Mouse (Mus musculus): Measurements from ENCODE around the gene Cdk19. TPM values are rescaled to one million over a fixed set of nuclear protein-coding genes. Genes with fewer than 3 reads are reported as not detected.

The Cdk19 gene
- total and polyA plus RNA-seq, 3 experiments = 2.8 to 8.2 TPM; not detected in 1

DNA sequence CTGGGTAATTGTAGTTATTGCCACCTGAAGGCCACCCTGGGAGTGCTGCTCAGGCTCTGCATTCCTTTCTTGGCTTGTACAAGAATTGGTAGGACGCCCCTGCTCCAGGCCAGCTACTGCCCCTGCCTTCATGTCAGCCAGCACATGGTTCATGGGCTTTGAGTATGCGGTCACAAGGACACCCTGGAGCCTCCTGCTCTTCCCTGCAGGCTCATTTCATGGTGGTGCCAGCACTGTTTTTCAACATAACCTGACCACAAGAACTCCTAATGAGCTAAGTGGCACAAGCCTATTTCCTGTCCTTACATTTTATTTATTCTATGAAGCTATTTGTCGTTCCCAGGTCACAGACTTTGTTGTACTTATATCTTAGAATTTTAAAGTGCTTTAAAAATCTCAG lies 107.9 kb downstream of the Cdk19 start:
- TF ChIP-seq MAZ (IDR thresholded peaks at IDR 0.05; ENCODE audit: low read depth, low read length) (no peak), CHD2 (IDR thresholded peaks at IDR 0.05; ENCODE audit: low read length) (no peak), POLR2A (IDR thresholded peaks at IDR 0.05; ENCODE audit: control insufficient read depth in 1 of 2, insufficient read depth in 1 of 2, low read depth in 1 of 2, low read length in 2 of 2, poor library complexity in 1 of 2) (no peak), CTCF (IDR thresholded peaks at IDR 0.05 in 2 of 3, conservative IDR thresholded peaks at IDR 0.05 in 1 of 3; ENCODE audit: control insufficient read depth in 1 of 3, insufficient read depth in 1 of 3, low read depth in 2 of 3, low read length in 3 of 3, poor library complexity in 1 of 3, severe bottlenecking in 1 of 3) (no peak)
- Histone ChIP-seq H3K36me3 (ENCODE audit: control insufficient read depth in 1 of 2, insufficient read depth in 2 of 2, low read length in 2 of 2) (peaks cover 0 to 2% of the 10 kb centered on the region in 2 experiments; a peak in 1 of 4 replicates), H3K27me3 (ENCODE audit: control insufficient read depth in 1 of 2, insufficient read depth in 2 of 2, low read length in 2 of 2) (no peaks in the 10 kb centered on the region), H3K27ac (ENCODE audit: control insufficient read depth, low read depth, low read length) (no peak overlapping the region), H3K4me1 (ENCODE audit: control insufficient read depth in 1 of 2, insufficient read depth in 2 of 2, low read length in 2 of 2) (peaks cover 0 to 9% of the 10 kb centered on the region in 2 experiments; a peak in 3 of 4 replicates), H3K9me3 (replicated peaks; ENCODE audit: insufficient read depth, low read length) (no peaks in the 10 kb centered on the region), H3K4me3 (ENCODE audit: control insufficient read depth in 1 of 2, insufficient read depth in 1 of 2, low read depth in 2 of 2, low read length in 2 of 2) (no peak overlapping the region), H3K9ac (ENCODE audit: control insufficient read depth, low read depth, low read length, poor library complexity, severe bottlenecking) (no peak overlapping the region), H3K79me2 (ENCODE audit: control insufficient read depth, insufficient read depth, low read length, poor library complexity) (no peaks in the 10 kb centered on the region; the same call in 1 of the 2 replicates)
- DNase-seq (ENCODE audit: low read depth, low spot score) = no peak

DNA sequence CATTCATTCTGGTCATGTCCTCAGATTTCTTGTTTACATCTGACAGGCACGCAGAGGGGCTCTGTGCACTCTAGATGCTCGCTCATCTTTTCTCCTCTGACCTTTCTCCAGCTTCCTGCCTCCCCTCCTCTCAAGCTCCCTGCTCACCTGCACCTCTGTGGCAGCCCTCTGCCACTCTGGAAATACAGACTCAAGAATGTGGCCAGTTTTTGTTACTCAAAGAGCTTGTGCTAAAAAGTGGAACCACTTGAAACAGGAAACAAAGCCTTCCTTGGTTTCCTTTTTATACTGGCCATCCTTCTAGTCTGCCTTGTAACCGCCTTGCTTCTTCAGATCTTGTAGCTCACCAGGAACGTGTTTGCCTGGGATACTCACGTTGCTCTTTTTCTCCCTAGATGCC lies 108.6 kb downstream of the Cdk19 start:
- Histone ChIP-seq H3K4me3 (ENCODE audit: control insufficient read depth in 1 of 2, insufficient read depth in 1 of 2, low read depth in 2 of 2, low read length in 2 of 2) (no peak overlapping the region), H3K27ac (ENCODE audit: control insufficient read depth, low read depth, low read length) (no peak overlapping the region), H3K9ac (ENCODE audit: control insufficient read depth, low read depth, low read length, poor library complexity, severe bottlenecking) (no peak overlapping the region), H3K36me3 (ENCODE audit: control insufficient read depth in 1 of 2, insufficient read depth in 2 of 2, low read length in 2 of 2) (peaks cover 0 to 2% of the 10 kb centered on the region in 2 experiments; a peak in 1 of 4 replicates), H3K9me3 (replicated peaks; ENCODE audit: insufficient read depth, low read length) (no peaks in the 10 kb centered on the region), H3K27me3 (ENCODE audit: control insufficient read depth in 1 of 2, insufficient read depth in 2 of 2, low read length in 2 of 2) (no peaks in the 10 kb centered on the region), H3K4me1 (ENCODE audit: control insufficient read depth in 1 of 2, insufficient read depth in 2 of 2, low read length in 2 of 2) (peaks cover 0 to 9% of the 10 kb centered on the region in 2 experiments; a peak in 3 of 4 replicates), H3K79me2 (ENCODE audit: control insufficient read depth, insufficient read depth, low read length, poor library complexity) (no peaks in the 10 kb centered on the region; the same call in 1 of the 2 replicates)
- TF ChIP-seq ZC3H11A (IDR thresholded peaks at IDR 0.05; ENCODE audit: low read depth, low read length) (no peak), RAD21 (IDR thresholded peaks at IDR 0.05; ENCODE audit: low read depth, low read length) (no peak), RCOR1 (IDR thresholded peaks at IDR 0.05; ENCODE audit: low read depth, low read length) (no peak), E2F4 (IDR thresholded peaks at IDR 0.05; ENCODE audit: borderline replicate concordance, low read depth, low read length) (no peak), POLR2A (IDR thresholded peaks at IDR 0.05; ENCODE audit: control insufficient read depth in 1 of 2, insufficient read depth in 1 of 2, low read depth in 1 of 2, low read length in 2 of 2, poor library complexity in 1 of 2) (no peak), NRF1 (IDR thresholded peaks at IDR 0.05; ENCODE audit: insufficient read depth, low read depth, low read length, poor library complexity, severe bottlenecking) (no peak), ETS1 (IDR thresholded peaks at IDR 0.05; ENCODE audit: low read depth, low read length) (no peak), CHD1 (IDR thresholded peaks at IDR 0.05; ENCODE audit: low read depth, low read length) (no peak), SMC3 (IDR thresholded peaks at IDR 0.05; ENCODE audit: low read depth, low read length) (no peak), TBP (IDR thresholded peaks at IDR 0.05; ENCODE audit: low read depth, low read length) (no peak), MAZ (IDR thresholded peaks at IDR 0.05; ENCODE audit: low read depth, low read length) (no peak), MYB (IDR thresholded peaks at IDR 0.05; ENCODE audit: low read depth, low read length) (no peak), USF2 (IDR thresholded peaks at IDR 0.05; ENCODE audit: borderline replicate concordance in 1 of 2, insufficient read depth in 1 of 2, low read depth in 1 of 2, low read length in 2 of 2) (no peak), JUND (IDR thresholded peaks at IDR 0.05; ENCODE audit: low read depth, low read length) (no peak), GABPA (IDR thresholded peaks at IDR 0.05; ENCODE audit: low read depth, low read length) (no peak), BHLHE40 (IDR thresholded peaks at IDR 0.05; ENCODE audit: borderline replicate concordance, low read depth, low read length) (no peak)
- DNase-seq (ENCODE audit: low read depth, low spot score) = no peak
